Mouse (Mus musculus) intestine, embryonic 14.5 days (tissue): Measurements from ENCODE around the gene Abcb1a. TPM values are rescaled to one million over a fixed set of nuclear protein-coding genes. Genes with fewer than 3 reads are reported as not detected.

ENCODE experiments used
- ATAC-seq: fragments of 200-750 bp; cut with Nextera tagmentation; replicated peaks from 2 replicates; pipeline ENCODE4 v1.8.0; 2017; ENCODE audit warnings: low read depth, moderate number of reproducible peaks, moderate TSS enrichment, moderate library complexity; ENCODE audit not compliant: low FRiP score, low TSS enrichment
- DNase-seq: peaks from one replicate; pipeline ENCODE4 v3.0.0-alpha.2; 2018; ENCODE audit warnings: low spot score
- H3K27ac ChIP-seq: fragments of 300-500 bp; sonication (generic); 2 replicates; pipeline ENCODE4 v1.5.1; 2014; ENCODE audit warnings: low read depth, mild to moderate bottlenecking, control low read depth
- H3K27me3 ChIP-seq: fragments of 300-500 bp; sonication (generic); replicated peaks from 2 replicates; pipeline ENCODE4 v1.6.1; 2014; ENCODE audit warnings: low read length, control low read depth; ENCODE audit not compliant: control insufficient read depth, insufficient read depth
- H3K36me3 ChIP-seq: fragments of 300-500 bp; sonication (generic); 2 replicates; pipeline ENCODE4 v1.6.1; 2014; ENCODE audit warnings: low read length, control low read depth; ENCODE audit not compliant: control insufficient read depth, insufficient read depth
- H3K4me1 ChIP-seq: fragments of 300-500 bp; sonication (generic); replicated peaks from 2 replicates; pipeline ENCODE4 v1.6.1; 2014; ENCODE audit warnings: low read length, control low read depth, mixed read lengths; ENCODE audit not compliant: control insufficient read depth, insufficient read depth
- H3K4me2 ChIP-seq: fragments of 300-500 bp; sonication (generic); 2 replicates; pipeline ENCODE4 v1.6.1; 2014; ENCODE audit warnings: low read length
- H3K4me3 ChIP-seq: fragments of 300-500 bp; sonication (generic); 2 replicates; pipeline ENCODE4 v1.5.1; 2014; ENCODE audit warnings: low read depth, low read length, control low read depth, mixed read lengths
- H3K9ac ChIP-seq: fragments of 300-500 bp; sonication (generic); 2 replicates; pipeline ENCODE4 v1.6.1; 2014; ENCODE audit warnings: mild to moderate bottlenecking, low read length
- H3K9me3 ChIP-seq: fragments of 300-500 bp; sonication (generic); 2 replicates; pipeline ENCODE4 v1.6.1; 2016; ENCODE audit warnings: low read length, control low read depth; ENCODE audit not compliant: control insufficient read depth
- WGBS: fragments of 180-500 bp; shearing (Covaris S2); extraction: QIAGEN DNeasy Blood & Tissue Kit; methylation state at CpG from one replicate; pipeline ENCODE4 v1.1.7; 2014; 5-methylcytosine and 5-hydroxymethylcytosine counted together
- polyA plus RNA-seq: library from polyadenylated mRNA; unstranded; fragments of >200 nt; fragmentation: Nextera tagmentation; extraction: Ambion mirVana; gene quantifications from 2 replicates; pipeline ENCODE4 v1.2.1, GENCODE M21; 2014

The Abcb1a gene
- polyA plus RNA-seq, 1 experiment from 2014 or later = 5.8 TPM

- Histone ChIP-seq H3K27ac (no peak overlapping the region), H3K4me1 (no peaks in the 10 kb centered on the region), H3K9me3 (no peaks in the 10 kb centered on the region), H3K4me3 (peak overlapping the region; percentile 43), H3K27me3 (no peaks in the 10 kb centered on the region), H3K9ac (0 out of 2 replicates have a peak overlapping the region, but pooled peaks have one; percentile 45), H3K4me2 (peak overlapping the region; percentile 86), H3K36me3 (no peaks in the 10 kb centered on the region)
- WGBS = 52% methylated on average over 10 of the region's 10 CpGs
- ATAC-seq (0 out of 2 replicates have a peak, but pooled peaks have one; percentile 45), DNase-seq (peak; percentile 58)
These were observed 868 bp downstream of the Abcb1a start for GRCm38 (mm10) chr5:8660738-8661151.

- Histone ChIP-seq H3K4me2 (no peak overlapping the region), H3K9me3 (no peaks in the 10 kb centered on the region), H3K4me3 (no peak overlapping the region), H3K9ac (no peak overlapping the region), H3K27ac (no peak overlapping the region), H3K36me3 (no peaks in the 10 kb centered on the region), H3K4me1 (no peaks in the 10 kb centered on the region), H3K27me3 (no peaks in the 10 kb centered on the region)
- WGBS = 37% methylated on average over 3 of the region's 3 CpGs
- ATAC-seq (peak; percentile 44; the same call in 1 of the 2 replicates), DNase-seq (no peak)
These were observed 4.8 kb downstream of the Abcb1a start for GRCm38 (mm10) chr5:8664678-8665077.

- H3K27me3 ChIP-seq = no peaks in the 10 kb centered on the region
- no peaks in the 10 kb centered on the region for H3K4me1 ChIP-seq
- peak; percentile 54 for ATAC-seq
- no peak overlapping the region for H3K9ac ChIP-seq
- H3K9me3 ChIP-seq = no peaks in the 10 kb centered on the region
- H3K4me2 ChIP-seq = no peak overlapping the region
- H3K36me3 ChIP-seq = no peaks in the 10 kb centered on the region
- WGBS = 69% methylated on average over 9 of the region's 9 CpGs
- no peak overlapping the region for H3K4me3 ChIP-seq
- no peak overlapping the region for H3K27ac ChIP-seq
- DNase-seq = no peak
These were observed 8.0 kb downstream of the Abcb1a start for GRCm38 (mm10) chr5:8667758-8668474.

GRCm38 (mm10) chr5:8669606-8670005 is 9.7 kb downstream of the Abcb1a start:
- Histone ChIP-seq H3K36me3 (no peaks in the 10 kb centered on the region), H3K9me3 (no peaks in the 10 kb centered on the region), H3K27me3 (no peaks in the 10 kb centered on the region), H3K4me1 (no peaks in the 10 kb centered on the region), H3K4me3 (no peak overlapping the region), H3K27ac (no peak overlapping the region), H3K4me2 (no peak overlapping the region), H3K9ac (no peak overlapping the region)
- DNase-seq (no peak), ATAC-seq (no peak)
- 91% methylated on average over 1 of the region's 1 CpGs for WGBS

GRCm38 (mm10) chr5:8675262-8675951 is 15.5 kb downstream of the Abcb1a start:
- no peak overlapping the region for H3K4me2 ChIP-seq
- no peaks in the 10 kb centered on the region for H3K9me3 ChIP-seq
- H3K27me3 ChIP-seq = no peaks in the 10 kb centered on the region
- H3K36me3 ChIP-seq = no peaks in the 10 kb centered on the region
- H3K27ac ChIP-seq = no peak overlapping the region
- no peak for ATAC-seq
- DNase-seq = no peak
- no peaks in the 10 kb centered on the region for H3K4me1 ChIP-seq
- no peak overlapping the region for H3K9ac ChIP-seq
- H3K4me3 ChIP-seq = no peak overlapping the region
- WGBS = 74% methylated on average over 6 of the region's 6 CpGs

- Histone ChIP-seq H3K9me3 (no peaks in the 10 kb centered on the region), H3K27ac (no peak overlapping the region), H3K36me3 (no peaks in the 10 kb centered on the region), H3K4me1 (no peaks in the 10 kb centered on the region), H3K27me3 (no peaks in the 10 kb centered on the region), H3K4me3 (no peak overlapping the region), H3K9ac (no peak overlapping the region), H3K4me2 (no peak overlapping the region)
- 82% methylated on average over 1 of the region's 1 CpGs for WGBS
- DNase-seq (no peak), ATAC-seq (no peak)
These were observed 16.0 kb downstream of the Abcb1a start for GRCm38 (mm10) chr5:8675952-8676262.

GRCm38 (mm10) chr5:8681166-8681565 is 21.3 kb downstream of the Abcb1a start:
- no peaks in the 10 kb centered on the region for H3K9me3 ChIP-seq
- H3K4me3 ChIP-seq = no peak overlapping the region
- H3K4me1 ChIP-seq = no peaks in the 10 kb centered on the region
- WGBS = 58% methylated on average over 3 of the region's 3 CpGs
- no peak overlapping the region for H3K4me2 ChIP-seq
- no peaks in the 10 kb centered on the region for H3K36me3 ChIP-seq
- H3K9ac ChIP-seq = no peak overlapping the region
- ATAC-seq (no peak), DNase-seq (no peak)
- no peak overlapping the region for H3K27ac ChIP-seq
- H3K27me3 ChIP-seq = no peaks in the 10 kb centered on the region

- DNase-seq (no peak), ATAC-seq (no peak)
- Histone ChIP-seq H3K4me2 (no peak overlapping the region), H3K4me3 (no peak overlapping the region), H3K9ac (no peak overlapping the region), H3K9me3 (no peaks in the 10 kb centered on the region), H3K27ac (no peak overlapping the region), H3K4me1 (no peaks in the 10 kb centered on the region), H3K36me3 (no peaks in the 10 kb centered on the region), H3K27me3 (no peaks in the 10 kb centered on the region)
- 80% methylated on average over 3 of the region's 3 CpGs for WGBS
These were observed 23.8 kb downstream of the Abcb1a start for GRCm38 (mm10) chr5:8683686-8684085.

- H3K9me3 ChIP-seq = no peaks in the 10 kb centered on the region
- no peaks in the 10 kb centered on the region for H3K36me3 ChIP-seq
- H3K4me3 ChIP-seq = no peak overlapping the region
- no peak overlapping the region for H3K9ac ChIP-seq
- ATAC-seq (no peak), DNase-seq (no peak)
- no peaks in the 10 kb centered on the region for H3K4me1 ChIP-seq
- H3K27ac ChIP-seq = no peak overlapping the region
- no peaks in the 10 kb centered on the region for H3K27me3 ChIP-seq
- 70% methylated on average over 2 of the region's 2 CpGs for WGBS
- H3K4me2 ChIP-seq = no peak overlapping the region
These were observed 26.2 kb downstream of the Abcb1a start for GRCm38 (mm10) chr5:8686071-8686470.
